Mouse (Mus musculus): ENCODE measurements around the gene Hdac8. TPM values are rescaled to one million over a fixed set of nuclear protein-coding genes. Genes with fewer than 3 reads are reported as not detected.

Gene Hdac8
- total RNA-seq, 2 experiments from 2014 or later = 4.1 to 7.3 TPM

DNA sequence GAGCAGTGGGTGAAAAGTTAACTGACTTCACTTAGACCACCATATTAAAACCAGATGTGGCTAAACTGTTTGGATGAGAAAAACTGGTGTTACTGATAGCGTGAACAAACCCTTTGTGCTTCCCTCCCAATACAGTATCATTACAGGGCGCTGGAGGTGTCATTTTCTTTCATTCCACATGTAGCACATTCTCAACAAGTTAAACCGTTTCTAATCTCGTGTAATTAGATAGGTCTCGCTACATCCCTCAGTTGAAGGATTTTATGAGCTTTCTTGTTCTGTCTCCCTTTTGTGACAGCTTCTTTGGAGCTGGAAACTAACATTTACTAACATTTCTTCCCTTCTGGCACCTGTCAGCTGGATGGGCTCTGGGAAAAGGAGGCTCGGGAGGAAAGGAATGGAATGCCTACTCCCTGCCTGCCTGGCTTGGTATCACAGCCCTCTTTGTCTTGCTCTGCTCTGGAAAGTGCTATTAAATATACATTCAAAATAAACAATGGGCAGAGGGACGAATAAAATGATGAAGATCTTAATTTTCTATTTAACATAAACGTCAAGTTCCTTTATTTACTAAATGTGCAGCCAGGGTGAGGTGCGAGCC lies 156.2 kb downstream of the Hdac8 start:
- ATAC-seq (replicated peaks; ENCODE audit: low FRiP score, poor library complexity, severe bottlenecking) = no peak

DNA sequence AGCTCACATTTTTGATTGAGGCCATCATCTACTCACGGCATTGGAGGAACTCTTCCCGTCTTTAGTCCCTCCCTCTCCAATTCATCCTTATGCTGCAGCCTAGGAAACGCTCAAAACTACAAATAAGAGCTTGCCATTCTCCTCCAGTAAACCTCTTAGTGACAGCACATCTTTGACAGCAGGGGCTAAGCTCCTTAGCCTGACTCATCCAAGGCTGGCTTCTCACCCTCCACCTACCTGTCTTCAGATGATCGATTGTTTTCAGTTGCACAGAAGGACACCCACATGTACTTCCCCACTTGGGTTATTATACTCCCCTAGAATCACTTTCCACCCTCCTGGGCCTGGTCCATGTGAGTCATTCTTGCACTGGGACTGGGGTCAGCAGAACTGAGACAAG lies 163.5 kb downstream of the Hdac8 start:
- no peak for ATAC-seq (replicated peaks; ENCODE audit: low FRiP score, poor library complexity, severe bottlenecking)

DNA sequence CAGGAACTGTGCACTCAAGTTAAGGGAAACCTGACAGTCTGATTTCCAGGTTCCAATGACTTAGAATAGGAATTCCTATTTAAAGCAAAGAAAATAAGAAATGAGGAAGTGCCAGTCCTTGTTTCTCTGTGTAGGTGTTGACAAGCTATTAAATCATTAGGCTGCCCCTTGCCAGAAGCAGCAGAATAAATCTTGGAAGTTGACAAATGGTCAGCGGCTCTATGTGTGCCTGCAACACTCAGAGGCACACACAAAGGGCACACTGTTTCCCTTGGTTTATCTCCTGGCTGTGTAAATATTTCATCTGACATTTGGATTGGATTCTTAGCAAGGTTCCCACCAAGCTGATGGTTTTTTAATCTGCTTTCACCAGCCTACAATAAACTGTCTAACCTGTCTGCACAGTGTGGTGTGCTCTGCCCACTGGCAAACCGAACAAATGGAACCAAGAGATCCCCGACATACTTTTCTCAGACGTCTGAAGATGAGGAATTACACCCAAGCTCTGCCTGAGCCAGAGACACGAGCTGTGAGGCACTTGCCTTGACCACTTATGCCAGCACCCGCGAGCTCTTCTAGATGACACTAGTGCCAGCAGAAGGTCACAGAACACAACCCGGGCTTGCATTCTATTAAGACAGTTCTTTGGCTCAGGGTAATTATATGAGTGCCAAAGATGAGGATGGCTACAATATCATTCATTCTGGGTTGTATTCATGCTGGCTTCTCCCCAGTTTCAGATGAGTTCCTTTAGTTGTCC lies 165.6 kb downstream of the Hdac8 start:
- ATAC-seq (replicated peaks; ENCODE audit: low FRiP score, poor library complexity, severe bottlenecking) = no peak

DNA sequence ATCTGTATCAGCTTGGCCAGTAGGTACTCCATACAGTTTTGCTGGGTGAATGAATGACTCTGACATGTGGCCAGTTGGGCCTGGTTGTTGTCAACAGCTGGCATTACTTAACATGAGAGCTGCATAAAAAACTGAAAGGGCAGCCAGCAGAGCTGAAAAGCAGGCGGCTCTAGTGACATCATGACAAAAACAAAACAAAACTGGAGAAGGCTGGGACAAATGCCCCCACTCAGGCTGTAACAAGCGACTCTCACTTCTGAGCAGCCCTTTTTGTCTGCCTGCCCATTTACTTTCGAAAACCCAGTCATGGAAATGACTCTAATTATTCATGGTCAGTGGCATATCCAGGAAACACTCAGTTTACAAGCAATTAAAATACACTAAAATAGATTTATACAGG lies 185.5 kb downstream of the Hdac8 start:
- no peak for ATAC-seq (replicated peaks; ENCODE audit: low FRiP score, poor library complexity, severe bottlenecking)

DNA sequence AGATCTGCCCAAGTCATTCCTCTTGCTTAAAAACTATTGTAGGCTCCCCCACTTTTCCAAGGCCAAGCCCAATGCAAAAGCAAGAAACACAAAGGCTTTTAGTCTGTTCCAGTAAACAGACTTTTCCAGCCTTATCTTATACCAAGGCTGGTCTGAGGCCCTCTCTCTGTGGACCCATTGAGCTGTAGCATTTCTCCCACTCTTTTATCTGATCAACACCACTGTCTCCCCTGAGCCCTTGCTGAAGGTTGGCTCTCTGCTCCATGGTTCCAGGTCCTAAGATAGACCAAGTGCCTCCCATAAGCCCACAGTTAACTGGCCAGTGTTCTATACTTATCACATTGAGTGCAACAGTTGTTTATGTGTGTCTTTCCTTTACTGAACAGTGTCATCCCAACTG lies 185.9 kb downstream of the Hdac8 start:
- no peak for ATAC-seq (replicated peaks; ENCODE audit: low FRiP score, poor library complexity, severe bottlenecking)

- no peak for ATAC-seq (replicated peaks; ENCODE audit: low FRiP score, poor library complexity, severe bottlenecking)
Observed at GRCm38 (mm10) chrX:102318782-102319181, 186.4 kb downstream of the Hdac8 start.

DNA sequence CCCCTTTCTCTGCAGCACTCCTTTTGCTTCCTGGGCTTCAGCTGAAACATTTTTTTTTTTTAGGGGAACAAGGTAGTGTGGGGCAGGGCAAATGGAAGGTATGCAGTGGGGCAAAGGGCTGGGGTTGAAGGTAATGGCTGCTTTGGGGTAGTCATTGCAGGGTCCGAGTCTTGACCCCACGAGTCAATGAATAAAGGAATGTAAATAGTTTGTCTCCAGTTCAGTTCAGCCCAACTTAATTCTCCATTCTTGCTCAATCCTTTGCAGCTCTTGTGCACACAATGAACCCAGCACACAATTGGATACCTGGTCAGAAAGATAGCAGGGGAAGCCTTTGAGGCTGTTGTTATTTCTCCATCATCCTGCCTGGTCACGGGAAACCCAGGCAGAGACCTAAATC lies 194.0 kb downstream of the Hdac8 start:
- ATAC-seq (replicated peaks; ENCODE audit: low FRiP score, poor library complexity, severe bottlenecking) = no peak

- no peak for ATAC-seq (replicated peaks; ENCODE audit: low FRiP score, poor library complexity, severe bottlenecking)
Observed at GRCm38 (mm10) chrX:102307511-102307910, 197.6 kb downstream of the Hdac8 start.

- no peak for ATAC-seq (replicated peaks; ENCODE audit: low FRiP score, poor library complexity, severe bottlenecking)
Observed at GRCm38 (mm10) chrX:102305806-102306205, 199.4 kb downstream of the Hdac8 start.

DNA sequence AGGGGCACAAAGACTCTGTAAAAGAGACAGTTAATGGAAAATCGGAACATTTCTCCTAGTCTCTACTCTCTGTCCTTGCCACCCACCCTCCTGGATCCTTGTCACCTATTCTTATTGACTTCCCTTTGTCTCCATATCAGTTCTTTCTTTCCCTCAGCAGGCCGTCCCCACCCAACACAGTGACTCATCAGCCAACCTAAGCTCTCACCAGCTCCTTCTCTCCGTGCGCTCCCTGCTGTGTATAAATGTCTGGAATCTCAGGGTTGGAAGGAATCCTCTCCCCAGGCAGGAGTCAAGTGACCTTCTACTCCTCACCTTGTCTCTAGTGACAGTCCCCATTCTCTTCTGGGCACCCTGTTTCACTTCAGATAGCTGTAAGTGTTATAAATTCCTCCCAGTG lies 200.2 kb downstream of the Hdac8 start:
- no peak for ATAC-seq (replicated peaks; ENCODE audit: low FRiP score, poor library complexity, severe bottlenecking)

DNA sequence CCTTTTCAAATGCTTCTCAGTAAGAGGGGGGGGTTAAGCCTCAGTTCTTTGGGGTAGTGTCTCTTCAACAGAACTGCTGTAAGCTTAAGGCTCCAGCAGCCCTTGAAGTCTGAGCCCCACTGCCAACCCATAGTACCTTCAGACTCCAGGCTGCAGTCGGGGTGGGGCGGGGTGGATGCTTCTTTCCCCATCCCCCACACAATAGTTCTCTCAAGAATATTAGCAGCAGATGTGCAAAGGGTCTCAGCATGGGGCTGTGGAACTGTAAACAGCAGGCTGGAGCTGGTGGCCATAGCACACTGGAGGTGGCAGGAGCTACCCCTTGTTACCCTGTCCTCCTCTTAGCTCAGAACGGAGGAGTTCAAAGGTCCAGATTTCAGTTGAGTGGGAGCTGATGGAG lies 202.7 kb downstream of the Hdac8 start:
- ATAC-seq (replicated peaks; ENCODE audit: low FRiP score, poor library complexity, severe bottlenecking) = no peak

GRCm38 (mm10) chrX:102284889-102285288 lies 220.3 kb downstream of the Hdac8 start:
- ATAC-seq (replicated peaks; ENCODE audit: low FRiP score, poor library complexity, severe bottlenecking) = no peak

- no peak for ATAC-seq (replicated peaks; ENCODE audit: low FRiP score, poor library complexity, severe bottlenecking)
Observed at GRCm38 (mm10) chrX:102262620-102263345, 242.4 kb downstream of the Hdac8 start.

DNA sequence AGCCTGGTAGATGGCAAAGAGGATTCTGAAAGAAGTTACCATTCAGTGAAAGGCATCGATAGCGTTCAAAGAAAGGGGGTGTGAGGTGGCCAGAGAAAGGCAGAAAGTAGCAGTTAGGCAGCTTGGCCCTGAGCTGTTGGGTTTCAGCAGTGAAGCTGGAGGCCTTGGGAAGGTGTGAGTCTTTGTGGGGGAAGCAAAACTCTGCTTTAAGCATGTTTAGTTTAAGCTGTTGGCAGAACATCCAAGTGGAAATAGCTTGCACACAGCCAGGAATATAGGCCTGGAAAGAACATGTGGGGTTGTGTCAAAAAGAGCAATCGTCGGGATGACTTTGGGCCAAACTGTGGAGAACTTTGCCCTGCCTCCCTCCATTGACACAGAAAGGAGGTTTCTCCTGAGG lies 245.4 kb downstream of the Hdac8 start:
- no peak for ATAC-seq (replicated peaks; ENCODE audit: low FRiP score, poor library complexity, severe bottlenecking)

- ATAC-seq (replicated peaks; ENCODE audit: low FRiP score, poor library complexity, severe bottlenecking) = no peak
Observed at GRCm38 (mm10) chrX:102253892-102254291, 251.3 kb downstream of the Hdac8 start.

DNA sequence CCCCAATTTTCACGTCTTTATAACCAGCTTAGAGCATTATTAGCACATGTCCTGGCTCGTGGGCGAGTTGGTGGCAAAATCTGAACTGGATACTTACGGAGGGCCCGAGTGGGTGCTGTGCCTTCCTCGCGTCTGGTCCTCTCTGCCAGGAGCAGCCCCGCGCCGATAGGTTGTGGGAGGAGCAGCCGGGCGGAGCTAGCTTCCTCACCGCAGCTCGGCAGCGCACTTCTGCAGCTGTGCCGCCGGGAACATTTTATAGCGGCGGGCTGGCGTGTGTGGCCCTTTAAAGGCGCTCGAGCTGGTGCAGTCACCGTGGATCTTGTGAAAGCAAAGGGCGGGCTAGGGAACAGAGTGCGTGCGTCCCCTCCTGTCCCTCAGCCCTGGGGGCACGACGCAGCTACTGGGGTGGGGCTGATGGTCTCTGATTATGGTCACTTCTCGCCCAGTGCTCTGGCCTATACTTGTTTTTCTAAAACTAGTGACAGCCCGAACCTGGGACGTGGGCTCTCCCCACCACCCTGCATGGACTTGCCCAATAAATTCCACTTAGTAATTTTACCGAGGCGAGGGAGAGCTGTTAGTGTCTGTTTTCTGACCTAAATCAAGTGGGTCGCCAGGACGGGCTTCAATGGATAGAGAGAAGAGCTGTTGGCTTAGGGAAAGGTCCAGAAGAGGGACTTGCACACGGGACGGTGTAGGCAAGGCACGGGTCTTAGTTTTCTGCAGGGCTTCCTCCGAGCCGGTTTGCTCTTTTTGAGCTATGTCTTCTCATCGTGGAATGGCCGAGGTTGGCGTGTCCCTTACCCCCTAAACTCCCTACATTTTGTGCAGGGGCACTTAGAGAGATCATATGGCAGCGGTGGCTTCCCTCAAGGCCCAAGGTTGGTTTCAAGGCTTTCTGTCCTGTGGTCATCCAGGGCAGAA lies 253.0 kb downstream of the Hdac8 start, which contains the start of gene Cited1:
Cited1 (minus strand) TSS at position 245 of the 924 bp plus-strand sequence.
- ATAC-seq (replicated peaks; ENCODE audit: low FRiP score, poor library complexity, severe bottlenecking) = no peak

DNA sequence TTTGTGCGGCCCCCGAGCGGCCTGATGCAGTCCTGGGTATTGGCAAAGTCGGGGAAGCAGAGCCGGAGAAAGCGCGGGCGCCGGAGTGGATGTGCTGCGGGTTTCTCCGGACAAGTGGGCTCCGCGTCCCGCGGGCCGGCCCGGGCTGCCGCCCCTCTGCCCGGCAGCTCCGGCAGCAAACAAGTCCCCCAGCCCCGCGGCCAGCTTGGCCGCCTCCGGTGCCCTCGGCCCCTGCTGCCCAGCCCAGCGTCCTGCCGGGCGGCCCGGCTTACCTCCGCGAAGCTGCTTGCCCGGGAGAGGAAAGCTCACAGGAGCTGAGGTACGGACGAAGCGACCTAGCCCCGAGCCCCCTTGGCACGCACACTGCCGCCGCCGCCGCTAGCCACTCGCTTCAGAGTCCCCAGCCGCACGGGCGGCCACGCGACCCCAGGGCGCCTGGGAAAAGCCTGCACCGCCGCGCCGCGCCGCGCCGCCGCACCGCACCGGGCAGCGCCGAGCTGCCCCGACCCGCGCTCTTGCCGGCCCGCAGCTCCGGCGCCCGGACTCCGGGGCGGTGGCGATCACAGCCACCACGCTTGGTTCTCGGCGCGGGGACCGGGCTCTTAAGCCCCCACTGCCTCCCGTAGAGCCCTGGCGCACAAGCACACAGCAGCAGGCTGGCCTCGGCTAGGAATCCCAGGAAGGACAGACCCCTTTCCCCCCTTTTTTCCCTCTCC lies 253.8 kb downstream of the Hdac8 start:
- ATAC-seq (replicated peaks; ENCODE audit: low FRiP score, poor library complexity, severe bottlenecking) = no peak

DNA sequence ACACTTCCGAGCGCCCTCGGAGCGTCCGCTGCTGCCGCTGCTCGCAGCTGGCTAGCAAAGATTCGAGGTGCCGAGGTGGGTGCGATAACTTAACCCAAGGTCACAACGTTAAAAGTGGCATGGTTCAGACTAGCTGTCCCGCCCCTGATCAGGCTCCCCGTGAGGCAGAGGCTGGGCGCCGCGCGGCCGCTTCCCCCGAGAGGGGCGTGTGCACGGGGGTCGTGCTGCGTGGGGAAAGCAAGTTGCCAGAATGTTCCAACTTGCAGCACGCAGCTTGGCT lies 254.3 kb downstream of the Hdac8 start:
- no peak for ATAC-seq (replicated peaks; ENCODE audit: low FRiP score, poor library complexity, severe bottlenecking)

GRCm38 (mm10) chrX:102250150-102250890 lies 254.8 kb downstream of the Hdac8 start:
- no peak for ATAC-seq (replicated peaks; ENCODE audit: low FRiP score, poor library complexity, severe bottlenecking)

Measured in erythroblast, adult 5-6 weeks (primary cell).